Mouse (Mus musculus) limb, embryonic 15.5 days (tissue): Measurements from ENCODE around the gene Chpt1. TPM values are rescaled to one million over a fixed set of nuclear protein-coding genes. Genes with fewer than 3 reads are reported as not detected.
"Not testable (repeated sequence)": the region's sequence is repeated elsewhere in the genome, so short reads cannot be mapped to it uniquely, and the experiment has no call there.

ENCODE experiments used
- ATAC-seq: fragments of 200-750 bp; cut with Nextera tagmentation; 2 replicates; pipeline ENCODE4 v1.8.0; 2017; ENCODE audit warnings: low read depth, moderate TSS enrichment; ENCODE audit not compliant: insufficient number of reproducible peaks, low FRiP score, low TSS enrichment
- H3K27ac ChIP-seq: fragments of 300-500 bp; sonication (generic); 2 replicates; pipeline ENCODE4 v1.5.1; 2015; ENCODE audit warnings: moderate library complexity, mild to moderate bottlenecking, inconsistent platforms
- H3K27me3 ChIP-seq: fragments of 300-500 bp; sonication (generic); 2 replicates; pipeline ENCODE4 v1.6.1; 2015; ENCODE audit warnings: inconsistent platforms
- H3K36me3 ChIP-seq: fragments of 300-500 bp; sonication (generic); 2 replicates; pipeline ENCODE4 v1.6.1; 2015; ENCODE audit warnings: inconsistent platforms
- H3K4me1 ChIP-seq: fragments of 300-500 bp; sonication (generic); 2 replicates; pipeline ENCODE4 v1.6.1; 2015; ENCODE audit warnings: inconsistent platforms
- H3K4me2 ChIP-seq: fragments of 300-500 bp; sonication (generic); 2 replicates; pipeline ENCODE4 v1.6.1; 2015; ENCODE audit warnings: mild to moderate bottlenecking, inconsistent platforms
- H3K4me3 ChIP-seq: fragments of 300-500 bp; sonication (generic); 2 replicates; pipeline ENCODE4 v1.5.1; 2015; ENCODE audit warnings: mild to moderate bottlenecking, inconsistent platforms
- H3K9ac ChIP-seq: fragments of 300-500 bp; sonication (generic); 2 replicates; pipeline ENCODE4 v1.6.1; 2015; ENCODE audit warnings: inconsistent platforms
- H3K9me3 ChIP-seq: fragments of 300-500 bp; sonication (generic); 2 replicates; pipeline ENCODE4 v1.6.1; 2016; ENCODE audit warnings: inconsistent platforms
- WGBS: fragments of 180-500 bp; shearing (Covaris S2); methylation state at CpG from one replicate; pipeline ENCODE4 v1.1.7; 2015; 5-methylcytosine and 5-hydroxymethylcytosine counted together
- polyA plus RNA-seq: library from polyadenylated mRNA; unstranded; fragments of >200 nt; fragmentation: Nextera tagmentation; extraction: Ambion mirVana; gene quantifications from 2 replicates; pipeline ENCODE4 v1.2.1, GENCODE M21; 2015

Chpt1 gene
- polyA plus RNA-seq, 1 experiment from 2014 or later = 27.9 TPM

DNA sequence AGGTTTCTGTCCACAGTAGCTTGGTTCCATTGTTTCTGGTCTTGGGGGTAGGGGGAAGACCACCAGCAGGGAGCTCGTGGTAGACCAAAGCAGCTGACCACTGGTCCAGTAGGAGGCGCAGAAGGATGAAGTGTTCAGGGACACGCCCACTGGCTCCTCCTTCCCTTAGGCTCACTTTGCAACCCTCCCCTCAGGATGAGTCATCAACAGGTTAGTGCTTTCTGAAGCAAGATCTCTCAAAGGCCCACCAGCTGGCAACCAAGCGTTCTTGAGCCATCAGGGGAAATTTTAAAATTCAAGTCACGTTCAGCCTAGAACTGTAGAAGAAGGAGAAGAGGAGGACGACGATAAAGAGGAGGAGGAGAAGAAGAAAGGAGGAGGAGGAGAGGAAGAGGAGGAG, 12.2 kb downstream of the Chpt1 start:
- H3K36me3 ChIP-seq = no peaks in the 10 kb centered on the region
- 72% methylated on average over 7 of the region's 7 CpGs for WGBS
- ATAC-seq = no peak
- H3K27me3 ChIP-seq = no peaks in the 10 kb centered on the region
- no peaks in the 10 kb centered on the region for H3K9me3 ChIP-seq
- no peak overlapping the region for H3K4me3 ChIP-seq
- H3K4me2 ChIP-seq = no peak overlapping the region
- H3K9ac ChIP-seq = no peak overlapping the region
- H3K4me1 ChIP-seq = peaks cover 3% of the 10 kb centered on the region; the same call in 1 of the 2 replicates
- no peak overlapping the region for H3K27ac ChIP-seq

DNA sequence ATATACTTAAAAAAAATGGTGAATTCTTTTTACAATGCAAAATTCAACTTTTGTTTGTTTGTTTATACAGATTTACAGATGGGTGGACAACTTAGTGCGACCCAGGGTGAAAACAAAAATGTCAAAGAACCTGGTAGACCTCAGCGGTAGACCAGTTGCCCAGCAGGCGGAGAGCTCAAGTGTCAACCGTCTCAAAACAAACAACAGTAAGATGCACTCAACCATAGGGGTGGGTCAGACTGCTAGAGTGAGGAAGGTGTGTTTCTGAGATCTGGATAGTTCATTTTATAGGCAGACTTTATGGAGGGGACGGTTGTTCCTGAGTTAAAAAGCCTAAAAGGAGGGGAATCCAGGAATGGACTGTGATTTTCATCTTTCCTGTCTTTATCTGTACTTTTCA, 15.2 kb downstream of the Chpt1 start:
- Histone ChIP-seq H3K4me2 (no peak overlapping the region), H3K36me3 (no peaks in the 10 kb centered on the region), H3K4me3 (no peak overlapping the region), H3K9me3 (no peaks in the 10 kb centered on the region), H3K9ac (no peak overlapping the region), H3K27me3 (no peaks in the 10 kb centered on the region), H3K27ac (no peak overlapping the region), H3K4me1 (no peaks in the 10 kb centered on the region)
- no peak for ATAC-seq
- 88% methylated on average over 5 of the region's 5 CpGs for WGBS

DNA sequence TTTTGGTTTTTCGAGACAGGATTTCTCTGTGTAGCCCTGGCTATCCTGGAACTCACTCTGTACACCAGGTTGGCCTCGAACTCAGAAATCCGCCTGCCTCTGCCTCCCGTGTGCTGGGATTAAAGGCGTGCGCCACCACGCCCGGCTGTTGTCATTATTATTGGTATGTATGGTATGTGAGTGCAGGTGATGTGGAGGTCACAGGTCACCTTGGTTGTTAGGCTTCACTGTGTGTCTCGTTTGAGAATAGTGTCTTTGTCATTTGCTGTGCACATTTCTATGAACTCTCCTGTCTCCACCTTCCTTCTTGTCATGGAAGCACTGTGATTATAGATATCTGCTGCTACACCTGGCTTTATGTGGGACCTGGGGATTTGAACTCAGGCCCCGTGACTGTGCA, 21.0 kb downstream of the Chpt1 start:
- WGBS = 85% methylated on average over 10 of the region's 10 CpGs

DNA sequence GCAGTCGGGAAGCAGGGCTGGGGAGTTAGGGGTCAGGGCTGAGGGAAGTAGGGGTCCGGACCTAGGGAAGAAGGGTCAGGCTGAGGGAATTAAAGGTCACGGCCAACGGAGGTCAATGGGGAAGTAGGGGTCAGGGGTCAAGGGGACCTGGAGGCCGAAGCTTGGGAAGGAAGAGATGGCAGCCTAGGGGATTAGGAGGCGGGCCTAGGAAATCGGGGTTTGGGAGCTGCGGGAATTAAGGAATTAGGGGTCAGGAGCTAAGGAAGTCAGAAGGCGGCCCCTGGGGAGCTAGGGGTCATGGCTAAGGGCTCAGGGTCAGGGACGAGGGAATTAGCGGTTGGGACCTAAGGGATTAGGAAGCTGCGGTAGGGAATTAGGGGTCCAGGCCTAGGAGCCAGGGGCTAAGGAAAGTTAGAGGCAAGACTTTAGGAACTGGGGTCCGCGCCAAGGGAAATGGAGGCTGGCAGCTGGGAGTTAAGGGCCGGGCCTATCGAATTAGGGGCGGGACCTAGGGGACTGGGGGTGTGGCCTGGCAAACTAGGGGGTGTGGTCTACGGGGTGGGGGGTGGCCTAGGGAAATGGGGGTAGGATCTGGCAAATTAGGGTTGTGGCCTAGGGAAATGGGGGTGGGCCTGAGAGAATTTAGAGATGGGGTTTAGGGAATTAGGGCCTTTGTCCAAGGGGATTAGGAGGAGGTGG, 43.6 kb downstream of the Chpt1 start:
- no peaks in the 10 kb centered on the region for H3K9me3 ChIP-seq
- H3K4me3 ChIP-seq = no peak overlapping the region
- H3K4me2 ChIP-seq = no peak overlapping the region
- WGBS = 79% methylated on average over 18 of the region's 18 CpGs
- no peak for ATAC-seq
- no peak overlapping the region for H3K9ac ChIP-seq
- H3K27ac ChIP-seq = no peak overlapping the region
- H3K36me3 ChIP-seq = no peaks in the 10 kb centered on the region
- H3K4me1 ChIP-seq = no peaks in the 10 kb centered on the region
- no peaks in the 10 kb centered on the region for H3K27me3 ChIP-seq

More for the DNA sequence above, 21.0 kb downstream of the Chpt1 start:
- H3K27ac ChIP-seq, H3K9me3 ChIP-seq, ATAC-seq, H3K4me2 ChIP-seq, H3K9ac ChIP-seq, H3K4me3 ChIP-seq, H3K27me3 ChIP-seq, H3K36me3 ChIP-seq, H3K4me1 ChIP-seq: not testable (repeated sequence)

DNA sequence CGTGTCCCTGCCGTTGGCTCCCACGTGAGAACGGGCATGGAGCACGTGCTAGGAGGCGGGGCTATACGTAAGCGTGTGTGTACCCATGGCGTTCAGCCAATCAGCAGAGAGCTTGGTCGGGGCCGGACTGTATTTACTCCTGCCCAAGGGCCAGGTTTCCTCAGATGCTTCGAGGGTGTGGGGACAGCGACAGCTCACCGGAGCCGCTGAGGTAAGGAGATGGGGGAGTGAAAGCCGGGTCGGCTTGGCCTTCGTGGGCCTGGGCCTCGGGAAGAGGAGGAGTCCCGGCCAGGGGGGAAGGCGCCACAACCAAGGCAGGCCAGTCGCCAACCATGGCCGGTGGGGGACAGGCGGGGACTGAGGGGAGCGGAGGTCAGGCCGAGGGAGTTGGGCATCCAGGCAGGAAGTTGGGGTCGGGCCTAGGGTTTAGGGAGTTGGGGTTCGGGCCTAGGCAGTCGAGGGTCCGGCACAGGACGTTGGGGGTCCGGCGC, 44.3 kb downstream of the Chpt1 start, which contains the start of gene Sycp3:
Gene Sycp3 (plus strand): TSS at position 68 of the 491 bp plus-strand sequence.
- no peaks in the 10 kb centered on the region for H3K4me1 ChIP-seq
- ATAC-seq = peak; percentile 50

DNA sequence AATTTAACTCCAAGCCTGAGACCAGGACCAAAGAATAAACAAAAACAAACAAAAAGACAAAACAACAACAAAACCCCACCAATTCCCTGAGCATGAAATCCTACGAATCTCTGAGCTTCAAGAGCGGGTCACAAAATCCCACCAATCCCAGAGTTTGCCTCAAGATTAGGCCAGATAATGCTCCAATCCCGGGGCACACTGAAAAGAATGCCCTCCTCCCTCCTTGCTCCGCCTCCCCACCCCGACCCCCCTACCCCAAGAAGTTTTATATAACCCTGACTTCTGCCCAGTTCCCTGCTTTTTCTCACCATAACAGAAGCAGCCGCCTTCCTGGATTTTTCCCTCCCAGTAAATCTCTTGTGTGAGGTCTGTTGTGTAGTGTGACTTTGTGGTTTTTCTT, 46.1 kb downstream of the Chpt1 start:
- no peak overlapping the region for H3K4me3 ChIP-seq
- no peak for ATAC-seq
- H3K9me3 ChIP-seq = no peaks in the 10 kb centered on the region
- H3K4me2 ChIP-seq = 0 out of 2 replicates have a peak overlapping the region, but pooled peaks have one; percentile 7
- no peaks in the 10 kb centered on the region for H3K4me1 ChIP-seq
- no peaks in the 10 kb centered on the region for H3K27me3 ChIP-seq
- peak overlapping the region; percentile 43; the same call in 1 of the 2 replicates for H3K27ac ChIP-seq
- WGBS = 36% methylated on average over 6 of the region's 6 CpGs
- H3K36me3 ChIP-seq = no peaks in the 10 kb centered on the region
- H3K9ac ChIP-seq = no peak overlapping the region

More for the DNA sequence above, 44.3 kb downstream of the Chpt1 start, which contains the start of gene Sycp3:
- 77% methylated on average over 33 of the region's 33 CpGs for WGBS
- Histone ChIP-seq H3K27me3 (no peaks in the 10 kb centered on the region), H3K9ac (no peak within 1 kb of the TSS), H3K9me3 (no peaks in the 10 kb centered on the region), H3K4me3 (no peak within 1 kb of the TSS), H3K4me2 (no peak within 1 kb of the TSS), H3K27ac (no peak within 1 kb of the TSS), H3K36me3 (no peaks in the 10 kb centered on the region)

DNA sequence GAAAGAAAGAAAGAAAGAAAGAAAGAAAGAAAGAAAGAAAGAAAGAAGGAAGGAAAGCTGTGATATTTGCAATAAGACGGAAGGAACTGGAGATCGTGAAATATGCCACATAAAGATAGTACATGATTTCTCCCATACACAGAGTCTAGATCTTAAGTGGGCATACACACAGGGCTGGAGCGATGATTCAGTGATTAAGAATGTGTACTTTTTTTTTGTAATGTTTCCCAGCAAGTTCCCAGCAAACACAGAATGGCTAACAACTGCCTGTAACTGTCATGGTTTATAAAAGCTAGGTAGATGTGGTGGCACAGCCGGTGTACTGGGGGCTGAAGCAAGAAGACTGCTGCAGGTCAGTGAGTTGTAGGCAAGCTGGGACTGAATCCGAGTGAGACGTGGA, 51.9 kb downstream of the Chpt1 start:
- no peak overlapping the region for H3K9ac ChIP-seq
- H3K4me3 ChIP-seq = no peak overlapping the region
- no peak overlapping the region for H3K4me2 ChIP-seq
- no peaks in the 10 kb centered on the region for H3K27me3 ChIP-seq
- no peaks in the 10 kb centered on the region for H3K36me3 ChIP-seq
- WGBS = 90% methylated on average over 6 of the region's 6 CpGs
- H3K27ac ChIP-seq = no peak overlapping the region
- H3K9me3 ChIP-seq = no peaks in the 10 kb centered on the region
- no peak for ATAC-seq
- no peaks in the 10 kb centered on the region; the same call in 1 of the 2 replicates for H3K4me1 ChIP-seq

DNA sequence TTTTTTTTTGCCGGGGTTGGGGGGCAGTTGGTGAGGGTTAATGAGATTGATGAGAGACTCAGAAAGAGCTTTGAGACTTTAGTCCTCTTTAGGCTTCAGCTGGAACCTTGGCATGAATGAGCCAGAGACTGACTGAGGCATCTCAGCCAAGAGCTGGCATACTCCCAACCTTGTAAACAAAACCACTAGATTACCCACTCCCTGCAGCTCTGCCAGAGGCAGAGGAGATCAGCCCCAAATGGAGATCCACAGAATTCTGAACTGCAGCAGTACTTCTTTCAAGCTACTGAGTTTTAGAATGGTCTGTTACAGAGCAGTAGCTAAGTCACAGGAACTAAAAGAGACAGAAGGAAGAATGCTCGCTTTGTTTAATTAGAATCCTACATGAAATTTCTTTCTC, 52.7 kb downstream of the Chpt1 start:
- 73% methylated on average over 2 of the region's 2 CpGs for WGBS
- Histone ChIP-seq H3K27me3 (no peaks in the 10 kb centered on the region), H3K4me3 (no peak overlapping the region), H3K4me1 (no peaks in the 10 kb centered on the region; the same call in 1 of the 2 replicates), H3K36me3 (peaks cover 3% of the 10 kb centered on the region; the same call in 1 of the 2 replicates), H3K9me3 (no peaks in the 10 kb centered on the region), H3K4me2 (no peak overlapping the region), H3K27ac (no peak overlapping the region), H3K9ac (no peak overlapping the region)
- ATAC-seq = no peak

DNA sequence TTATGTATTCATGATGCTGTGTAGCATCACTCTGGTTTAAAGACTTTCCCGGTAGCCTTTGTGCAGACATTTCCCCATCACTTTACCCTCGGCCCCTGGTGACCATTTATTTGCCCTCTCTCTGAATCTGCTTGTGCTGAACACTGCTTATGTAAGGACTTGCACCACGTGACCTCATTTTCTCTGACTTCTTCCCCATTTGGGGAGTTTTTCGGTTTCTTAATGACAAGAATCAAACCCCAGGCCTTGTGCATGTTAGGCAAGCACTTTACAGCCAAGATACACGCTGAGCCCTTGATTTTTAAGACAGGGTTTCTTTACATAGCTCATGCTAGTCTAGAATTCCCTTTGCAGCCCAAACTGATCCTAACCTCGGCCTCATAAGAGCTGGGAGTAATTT, 62.6 kb downstream of the Chpt1 start:
- H3K4me3 ChIP-seq = no peak overlapping the region
- ATAC-seq = no peak
- no peaks in the 10 kb centered on the region for H3K4me1 ChIP-seq

DNA sequence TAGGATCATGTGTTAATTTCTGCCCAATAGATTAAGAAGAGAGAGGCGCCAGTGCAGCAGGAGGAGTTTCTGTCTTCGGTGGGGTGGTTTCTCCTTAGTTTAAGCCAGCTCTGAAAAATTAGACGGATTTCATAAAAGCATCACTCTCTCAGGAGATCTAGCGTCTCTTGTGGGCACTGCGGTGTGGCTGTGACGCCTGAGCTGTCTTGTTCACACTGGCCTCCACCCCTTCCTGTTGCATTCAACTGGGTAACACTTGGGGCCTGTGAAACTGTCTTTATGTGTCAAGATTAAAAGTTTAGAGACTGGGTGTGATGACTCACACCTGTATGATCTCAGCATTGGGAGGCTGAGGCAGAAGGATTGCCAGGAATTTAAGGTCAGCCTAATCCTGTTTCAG, 75.9 kb downstream of the Chpt1 start:
- no peak overlapping the region for H3K4me2 ChIP-seq
- H3K4me1 ChIP-seq = no peaks in the 10 kb centered on the region
- H3K27me3 ChIP-seq = no peaks in the 10 kb centered on the region
- WGBS = 87% methylated on average over 6 of the region's 6 CpGs
- H3K4me3 ChIP-seq = no peak overlapping the region
- H3K36me3 ChIP-seq = peaks cover 38% of the 10 kb centered on the region
- no peak overlapping the region for H3K27ac ChIP-seq
- no peaks in the 10 kb centered on the region for H3K9me3 ChIP-seq
- H3K9ac ChIP-seq = no peak overlapping the region
- ATAC-seq = no peak

More for the DNA sequence above, 62.6 kb downstream of the Chpt1 start:
- no peak overlapping the region for H3K9ac ChIP-seq
- H3K27me3 ChIP-seq = no peaks in the 10 kb centered on the region
- peaks cover 27% of the 10 kb centered on the region for H3K36me3 ChIP-seq
- H3K9me3 ChIP-seq = no peaks in the 10 kb centered on the region
- no peak overlapping the region for H3K4me2 ChIP-seq
- 79% methylated on average over 6 of the region's 6 CpGs for WGBS
- H3K27ac ChIP-seq = no peak overlapping the region

DNA sequence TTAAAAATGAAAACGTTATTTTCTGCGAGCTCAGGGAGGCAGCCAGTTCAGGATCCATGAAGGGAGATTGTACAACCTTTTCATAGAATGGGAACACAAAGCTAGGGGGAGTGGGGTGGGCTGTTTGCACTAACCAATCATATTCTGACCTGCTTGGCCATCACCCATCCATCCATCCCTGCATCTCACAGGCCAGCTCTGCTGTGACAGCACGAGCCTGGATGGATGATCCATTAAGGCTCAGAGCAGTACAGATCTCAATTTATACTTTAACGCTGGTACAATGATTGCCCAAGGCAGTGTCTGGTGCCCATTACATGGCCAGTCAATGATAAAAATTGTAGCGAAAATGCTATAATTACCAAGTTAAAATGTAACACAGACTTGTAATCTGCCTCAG, 77.0 kb downstream of the Chpt1 start:
- no peaks in the 10 kb centered on the region for H3K4me1 ChIP-seq
- H3K36me3 ChIP-seq = peaks cover 39% of the 10 kb centered on the region
- WGBS = 57% methylated on average over 5 of the region's 5 CpGs
- no peak overlapping the region for H3K4me2 ChIP-seq
- no peaks in the 10 kb centered on the region for H3K9me3 ChIP-seq
- no peak overlapping the region for H3K27ac ChIP-seq
- ATAC-seq = no peak
- H3K27me3 ChIP-seq = no peaks in the 10 kb centered on the region
- no peak overlapping the region for H3K9ac ChIP-seq
- H3K4me3 ChIP-seq = no peak overlapping the region

DNA sequence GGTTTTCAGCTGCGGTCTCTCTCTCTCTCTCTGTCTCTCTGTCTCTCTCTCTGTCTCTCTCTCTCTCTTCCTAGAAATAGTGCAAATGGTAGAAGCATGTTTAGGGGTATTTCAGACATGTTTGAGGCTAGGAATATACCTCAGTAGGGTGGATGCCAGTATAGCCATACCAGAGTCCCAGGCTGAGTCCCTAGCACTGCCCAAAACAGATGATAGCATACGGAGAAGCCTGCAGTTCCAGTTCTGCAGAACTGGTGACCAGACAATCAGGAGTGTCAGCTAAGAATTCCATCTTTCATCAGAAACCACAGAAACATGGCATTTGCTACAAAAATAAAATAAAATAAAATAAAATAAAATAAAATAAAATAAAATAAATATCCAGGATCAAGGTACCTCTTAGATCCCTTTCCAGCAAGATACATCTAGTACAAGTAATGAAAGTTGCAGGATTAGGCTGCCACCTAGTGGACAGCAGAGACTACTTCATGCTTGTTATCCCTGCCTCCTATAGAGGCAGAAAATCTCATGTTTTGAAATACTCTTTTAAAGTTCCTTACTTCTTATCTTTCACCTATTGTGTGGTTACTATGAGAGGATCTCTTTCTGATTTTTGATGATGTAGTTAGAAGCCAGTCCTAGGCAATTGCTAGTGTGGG, 77.6 kb downstream of the Chpt1 start:
- ATAC-seq = no peak
- H3K36me3 ChIP-seq = peaks cover 38% of the 10 kb centered on the region
- no peaks in the 10 kb centered on the region for H3K27me3 ChIP-seq
- no peak overlapping the region for H3K4me3 ChIP-seq
- no peak overlapping the region for H3K9ac ChIP-seq
- H3K4me2 ChIP-seq = no peak overlapping the region
- H3K27ac ChIP-seq = no peak overlapping the region
- H3K4me1 ChIP-seq = no peaks in the 10 kb centered on the region
- H3K9me3 ChIP-seq = no peaks in the 10 kb centered on the region
- WGBS = 88% methylated on average over 2 of the region's 2 CpGs
